Mouse (Mus musculus): ENCODE measurements at regions not wholly inside any gene's neighbourhood (a gene's known extent, or its start where the extent isn't known, plus 50 kb on each side); places are given as distances from the start of the nearest gene placed in this dataset.

DNA sequence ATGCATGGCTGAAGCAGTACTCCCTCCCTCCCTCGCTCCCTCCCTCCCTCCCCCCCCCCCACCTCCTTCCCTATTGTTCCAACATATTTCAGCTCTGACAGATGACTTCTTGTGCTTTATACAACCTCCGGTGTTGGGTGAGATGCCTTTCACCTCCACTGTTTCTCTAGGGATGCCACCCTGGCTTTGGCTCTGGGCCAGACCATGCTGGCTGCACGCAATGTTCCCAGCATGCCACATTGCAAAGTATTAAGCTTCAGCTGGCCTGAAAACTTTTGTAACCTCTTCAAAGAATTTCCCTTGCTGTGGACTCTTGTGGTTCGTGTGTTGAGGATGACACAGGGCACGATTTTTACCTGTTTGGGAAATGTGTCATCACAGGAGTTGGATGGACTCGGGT is 107.1 kb upstream of the Cd180 start:
- no peak for ATAC-seq (ENCODE audit: low FRiP score, low TSS enrichment)
- Histone ChIP-seq H3K27me3 (ENCODE audit: insufficient read depth, low read length) (0 out of 2 replicates have a peak, but pooled peaks cover 3% of the 10 kb centered on the region), H3K27ac (ENCODE audit: low read length) (no peak overlapping the region), H3K4me2 (replicated peaks; ENCODE audit: low read depth, low read length) (no peak overlapping the region), H3K4me3 (ENCODE audit: low read length) (no peak overlapping the region), H3K36me3 (ENCODE audit: insufficient read depth, low read length) (no peaks in the 10 kb centered on the region), H3K4me1 (ENCODE audit: insufficient read depth, low read length) (peaks cover 13% of the 10 kb centered on the region; the same call in 1 of the 2 replicates), H3K9me3 (ENCODE audit: low read length) (no peaks in the 10 kb centered on the region), H3K9ac (replicated peaks; ENCODE audit: low read length) (no peak overlapping the region)
- 63% methylated on average over 6 of the region's 6 CpGs for WGBS

DNA sequence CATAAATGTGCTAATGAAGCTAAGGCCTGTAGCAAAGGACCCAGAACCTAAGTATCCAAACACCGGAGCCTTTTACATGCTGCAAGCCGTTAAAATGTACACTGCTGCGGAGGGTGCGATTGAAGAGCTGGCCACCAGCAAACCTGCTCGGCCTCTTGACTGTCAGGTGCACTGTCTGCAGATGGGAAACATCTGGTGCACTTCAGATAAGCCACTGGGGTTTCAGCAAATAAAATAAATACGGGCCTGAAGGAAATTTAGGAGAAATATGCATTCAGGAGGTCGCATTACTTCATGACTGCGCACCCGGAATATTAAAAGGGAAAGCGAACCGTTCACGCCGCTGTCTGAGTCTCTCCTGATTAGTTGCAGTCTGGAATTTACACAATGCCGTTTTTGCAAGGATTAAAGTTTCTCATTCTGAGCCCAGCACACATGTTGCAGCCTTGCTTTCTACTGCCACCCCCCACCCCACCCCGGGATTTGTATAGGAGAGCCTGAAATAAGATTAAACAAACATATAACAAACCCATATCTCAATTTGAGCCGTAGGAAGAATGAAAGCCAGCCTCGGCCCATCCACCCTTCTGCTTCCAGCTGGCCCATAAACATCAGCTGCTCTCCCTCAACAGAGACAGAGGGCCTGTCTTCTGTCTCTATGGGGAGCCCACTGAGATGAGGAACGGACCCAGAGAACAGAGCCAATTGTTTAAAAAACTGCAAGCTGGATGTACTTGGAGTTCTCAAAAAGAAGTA is 103.5 kb upstream of the Cd180 start:
- Histone ChIP-seq H3K4me3 (ENCODE audit: low read length) (peak overlapping the region; percentile 7), H3K9me3 (ENCODE audit: low read length) (no peaks in the 10 kb centered on the region), H3K27me3 (ENCODE audit: insufficient read depth, low read length) (0 out of 2 replicates have a peak, but pooled peaks cover 3% of the 10 kb centered on the region), H3K9ac (replicated peaks; ENCODE audit: low read length) (no peak overlapping the region), H3K4me1 (ENCODE audit: insufficient read depth, low read length) (peaks cover 16% of the 10 kb centered on the region), H3K36me3 (ENCODE audit: insufficient read depth, low read length) (no peaks in the 10 kb centered on the region), H3K27ac (ENCODE audit: low read length) (peak overlapping the region; percentile 69), H3K4me2 (replicated peaks; ENCODE audit: low read depth, low read length) (peak overlapping the region; percentile 29)
- 23% methylated on average over 18 of the region's 18 CpGs for WGBS
- ATAC-seq (ENCODE audit: low FRiP score, low TSS enrichment), result peak; percentile 89

DNA sequence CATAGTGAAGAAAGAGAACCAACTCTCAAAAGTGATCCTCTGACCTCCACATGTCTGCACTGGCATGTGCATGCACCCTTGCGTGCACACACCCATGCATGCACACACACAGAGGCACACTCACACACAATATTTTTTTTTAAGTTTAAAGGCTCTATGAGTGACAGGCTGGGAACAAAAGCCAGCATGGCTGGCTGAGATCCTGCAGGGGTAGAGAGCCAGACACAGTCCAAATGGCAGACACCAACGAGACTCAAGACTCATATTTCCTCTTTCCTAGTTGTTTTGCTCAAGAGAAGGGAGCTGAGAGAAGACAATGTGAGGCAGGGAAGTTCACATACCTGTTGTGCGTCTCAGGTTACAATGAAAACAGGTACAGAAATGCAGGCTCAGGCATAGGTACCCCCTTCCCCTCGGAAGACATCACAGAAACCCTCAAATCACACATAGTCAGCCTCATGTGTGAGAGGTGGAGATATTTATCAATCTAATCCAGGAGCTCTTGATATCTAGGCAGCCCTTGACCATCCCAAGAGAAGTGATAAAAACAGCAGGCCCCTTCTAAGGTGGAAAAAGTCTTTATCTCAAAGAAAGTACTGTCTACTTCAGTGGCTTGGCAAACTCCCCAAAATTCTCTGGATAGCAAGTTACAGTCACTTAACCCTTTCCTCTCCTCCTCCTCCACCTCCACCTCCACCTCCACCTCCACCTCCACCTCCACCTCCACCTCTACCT is 101.4 kb upstream of the Cd180 start:
- 0 out of 2 replicates have a peak, but pooled peaks cover 3% of the 10 kb centered on the region for H3K27me3 ChIP-seq (ENCODE audit: insufficient read depth, low read length)
- no peak overlapping the region for H3K4me3 ChIP-seq (ENCODE audit: low read length)
- no peak for ATAC-seq (ENCODE audit: low FRiP score, low TSS enrichment)
- no peak overlapping the region for H3K27ac ChIP-seq (ENCODE audit: low read length)
- no peaks in the 10 kb centered on the region for H3K36me3 ChIP-seq (ENCODE audit: insufficient read depth, low read length)
- H3K4me2 ChIP-seq (replicated peaks; ENCODE audit: low read depth, low read length), result no peak overlapping the region
- WGBS, result 54% methylated on average over 4 of the region's 4 CpGs
- H3K9ac ChIP-seq (replicated peaks; ENCODE audit: low read length), result no peak overlapping the region
- H3K9me3 ChIP-seq (ENCODE audit: low read length), result no peaks in the 10 kb centered on the region
- peaks cover 16% of the 10 kb centered on the region for H3K4me1 ChIP-seq (ENCODE audit: insufficient read depth, low read length)

DNA sequence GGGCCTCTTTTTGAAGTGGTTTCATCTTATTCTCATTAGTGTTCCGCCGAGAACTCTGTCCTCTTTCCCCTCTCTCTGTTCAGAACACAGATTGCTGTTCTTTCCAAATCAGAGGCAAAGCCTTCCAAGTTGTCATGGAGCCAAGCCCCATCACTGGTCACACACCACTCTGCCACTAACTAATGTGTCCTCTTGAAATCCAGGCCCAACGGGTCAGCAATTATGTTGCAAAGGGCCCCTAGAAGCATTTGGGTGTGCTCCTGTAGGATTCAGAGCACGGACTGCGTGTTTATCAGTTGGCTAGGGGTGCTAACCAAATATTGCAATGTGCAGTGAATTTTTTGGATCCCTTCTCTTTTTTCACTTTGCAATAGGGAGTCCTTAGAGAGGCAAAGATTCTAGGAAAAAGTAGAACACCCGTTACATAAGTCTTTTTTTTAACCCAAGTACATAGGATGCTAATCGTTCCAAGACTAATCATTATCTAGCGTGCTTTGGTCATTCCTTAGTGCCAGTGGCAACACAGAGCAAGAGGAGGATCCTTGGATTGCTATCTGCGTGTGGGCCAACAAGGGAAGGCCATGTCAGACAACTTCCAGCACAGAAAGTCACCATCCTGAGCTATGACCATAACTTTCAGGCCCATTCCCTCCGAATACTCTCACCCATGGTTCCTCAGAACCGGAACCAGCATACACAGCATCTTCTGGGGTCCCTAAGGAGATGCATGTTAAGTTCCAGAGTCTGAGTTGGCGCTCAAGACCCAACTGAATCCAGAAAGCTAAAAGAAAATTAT is 99.8 kb upstream of the Cd180 start:
- no peaks in the 10 kb centered on the region for H3K9me3 ChIP-seq (ENCODE audit: low read length)
- no peaks in the 10 kb centered on the region for H3K36me3 ChIP-seq (ENCODE audit: insufficient read depth, low read length)
- WGBS, result 90% methylated on average over 12 of the region's 12 CpGs
- H3K27me3 ChIP-seq (ENCODE audit: insufficient read depth, low read length), result no peaks in the 10 kb centered on the region
- H3K4me2 ChIP-seq (replicated peaks; ENCODE audit: low read depth, low read length), result no peak overlapping the region
- H3K9ac ChIP-seq (replicated peaks; ENCODE audit: low read length), result no peak overlapping the region
- no peak overlapping the region for H3K27ac ChIP-seq (ENCODE audit: low read length)
- no peak overlapping the region for H3K4me3 ChIP-seq (ENCODE audit: low read length)
- peaks cover 16% of the 10 kb centered on the region for H3K4me1 ChIP-seq (ENCODE audit: insufficient read depth, low read length)
- ATAC-seq (ENCODE audit: low FRiP score, low TSS enrichment), result no peak

DNA sequence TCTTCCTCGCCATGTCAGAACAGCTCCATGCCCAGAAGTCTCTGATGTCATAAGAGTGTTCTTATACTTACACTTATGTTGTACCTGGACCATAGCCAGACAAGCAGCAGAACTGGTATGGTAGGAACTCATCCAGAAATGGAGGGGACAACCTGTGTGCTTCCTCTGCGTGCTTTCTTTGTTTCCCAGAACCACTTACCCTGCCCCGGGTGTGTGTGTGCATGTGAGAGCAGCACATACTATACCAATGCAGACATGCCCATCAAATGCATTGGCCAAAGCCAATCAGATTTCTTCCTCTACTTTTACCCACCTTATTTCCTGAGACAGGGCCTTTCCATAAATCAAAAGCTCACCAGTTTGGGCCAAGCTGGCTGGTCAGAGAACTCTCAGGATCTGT is 99.2 kb upstream of the Cd180 start:
- Histone ChIP-seq H3K4me2 (replicated peaks; ENCODE audit: low read depth, low read length) (no peak overlapping the region), H3K27ac (ENCODE audit: low read length) (no peak overlapping the region), H3K9me3 (ENCODE audit: low read length) (no peaks in the 10 kb centered on the region), H3K4me3 (ENCODE audit: low read length) (no peak overlapping the region), H3K36me3 (ENCODE audit: insufficient read depth, low read length) (no peaks in the 10 kb centered on the region), H3K4me1 (ENCODE audit: insufficient read depth, low read length) (peaks cover 16% of the 10 kb centered on the region), H3K27me3 (ENCODE audit: insufficient read depth, low read length) (no peaks in the 10 kb centered on the region), H3K9ac (replicated peaks; ENCODE audit: low read length) (no peak overlapping the region)
- ATAC-seq (ENCODE audit: low FRiP score, low TSS enrichment), result no peak
- WGBS, result 95% methylated on average over 3 of the region's 3 CpGs

DNA sequence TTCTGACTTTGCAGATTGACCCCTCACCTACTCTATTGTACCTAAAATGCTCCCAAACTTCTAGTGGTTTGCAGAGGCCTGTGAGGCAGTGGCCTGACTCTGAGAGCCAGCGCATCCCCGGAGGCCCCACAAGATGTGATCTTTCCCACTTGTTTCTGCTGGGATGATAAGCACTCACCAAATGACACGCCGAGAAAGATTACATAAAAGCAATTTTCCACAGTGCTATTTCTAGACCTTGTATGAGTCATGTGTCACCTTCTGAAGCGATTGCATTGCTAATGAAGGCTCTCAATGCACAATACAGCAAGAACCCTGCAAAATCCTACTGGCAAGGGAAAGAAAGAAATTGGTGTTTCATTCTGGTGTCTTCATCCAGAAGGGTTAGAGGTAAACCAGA is 97.8 kb upstream of the Cd180 start:
- H3K27me3 ChIP-seq (ENCODE audit: insufficient read depth, low read length), result no peaks in the 10 kb centered on the region
- ATAC-seq (ENCODE audit: low FRiP score, low TSS enrichment), result no peak
- H3K36me3 ChIP-seq (ENCODE audit: insufficient read depth, low read length), result no peaks in the 10 kb centered on the region
- no peak overlapping the region for H3K9ac ChIP-seq (replicated peaks; ENCODE audit: low read length)
- 87% methylated on average over 5 of the region's 5 CpGs for WGBS
- no peak overlapping the region for H3K27ac ChIP-seq (ENCODE audit: low read length)
- H3K4me3 ChIP-seq (ENCODE audit: low read length), result no peak overlapping the region
- H3K4me1 ChIP-seq (ENCODE audit: insufficient read depth, low read length), result peaks cover 8% of the 10 kb centered on the region
- no peaks in the 10 kb centered on the region for H3K9me3 ChIP-seq (ENCODE audit: low read length)
- H3K4me2 ChIP-seq (replicated peaks; ENCODE audit: low read depth, low read length), result no peak overlapping the region

DNA sequence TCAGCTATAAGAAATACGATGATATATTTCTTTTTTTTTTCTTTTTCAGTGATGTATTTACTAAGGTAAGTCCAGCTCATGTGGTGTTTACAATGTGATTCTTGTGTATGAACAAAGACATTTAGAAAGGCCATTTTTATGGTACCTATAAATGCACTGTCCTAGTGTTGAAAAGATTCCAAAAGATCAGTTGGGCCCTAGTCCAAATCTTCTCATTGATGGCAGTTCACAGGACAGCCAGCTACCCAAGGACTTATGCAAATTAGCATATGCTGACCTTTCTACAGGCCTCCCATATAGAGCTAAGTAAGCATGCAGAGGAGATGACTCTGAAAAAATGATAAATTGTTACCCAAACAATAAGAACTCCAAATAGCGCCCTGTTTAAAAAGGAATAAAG is 97.3 kb upstream of the Cd180 start:
- H3K4me3 ChIP-seq (ENCODE audit: low read length), result no peak overlapping the region
- H3K4me1 ChIP-seq (ENCODE audit: insufficient read depth, low read length), result peaks cover 8% of the 10 kb centered on the region
- H3K4me2 ChIP-seq (replicated peaks; ENCODE audit: low read depth, low read length), result no peak overlapping the region
- no peaks in the 10 kb centered on the region for H3K36me3 ChIP-seq (ENCODE audit: insufficient read depth, low read length)
- no peaks in the 10 kb centered on the region for H3K9me3 ChIP-seq (ENCODE audit: low read length)
- 78% methylated on average over 2 of the region's 2 CpGs for WGBS
- H3K27ac ChIP-seq (ENCODE audit: low read length), result no peak overlapping the region
- no peak overlapping the region for H3K9ac ChIP-seq (replicated peaks; ENCODE audit: low read length)
- H3K27me3 ChIP-seq (ENCODE audit: insufficient read depth, low read length), result no peaks in the 10 kb centered on the region
- no peak for ATAC-seq (ENCODE audit: low FRiP score, low TSS enrichment)

DNA sequence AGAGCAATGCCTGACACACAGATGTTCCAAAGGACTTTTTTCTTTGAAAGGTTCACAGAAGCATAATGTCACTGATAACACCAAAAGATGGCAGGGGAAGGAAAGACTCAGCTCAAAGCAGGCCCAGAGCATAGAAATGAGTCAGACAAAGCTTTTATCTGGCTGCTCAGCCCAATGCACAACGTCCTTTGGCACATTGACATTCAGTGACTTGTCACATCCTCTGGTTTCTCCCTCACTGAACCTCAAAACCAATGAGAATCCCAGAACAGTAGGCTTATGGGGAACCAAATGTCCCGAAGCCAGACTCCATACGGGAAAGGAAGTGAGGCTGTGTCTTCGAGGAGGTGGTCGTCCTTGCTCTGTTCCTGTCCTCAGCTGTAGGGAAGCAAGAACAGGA is 95.2 kb upstream of the Cd180 start:
- no peak for ATAC-seq (ENCODE audit: low FRiP score, low TSS enrichment)
- WGBS, result 79% methylated on average over 5 of the region's 5 CpGs
- no peak overlapping the region for H3K27ac ChIP-seq (ENCODE audit: low read length)
- no peaks in the 10 kb centered on the region for H3K36me3 ChIP-seq (ENCODE audit: insufficient read depth, low read length)
- no peaks in the 10 kb centered on the region for H3K27me3 ChIP-seq (ENCODE audit: insufficient read depth, low read length)
- H3K9me3 ChIP-seq (ENCODE audit: low read length), result no peaks in the 10 kb centered on the region
- no peak overlapping the region for H3K9ac ChIP-seq (replicated peaks; ENCODE audit: low read length)
- H3K4me3 ChIP-seq (ENCODE audit: low read length), result no peak overlapping the region
- no peaks in the 10 kb centered on the region for H3K4me1 ChIP-seq (ENCODE audit: insufficient read depth, low read length)
- no peak overlapping the region for H3K4me2 ChIP-seq (replicated peaks; ENCODE audit: low read depth, low read length)

DNA sequence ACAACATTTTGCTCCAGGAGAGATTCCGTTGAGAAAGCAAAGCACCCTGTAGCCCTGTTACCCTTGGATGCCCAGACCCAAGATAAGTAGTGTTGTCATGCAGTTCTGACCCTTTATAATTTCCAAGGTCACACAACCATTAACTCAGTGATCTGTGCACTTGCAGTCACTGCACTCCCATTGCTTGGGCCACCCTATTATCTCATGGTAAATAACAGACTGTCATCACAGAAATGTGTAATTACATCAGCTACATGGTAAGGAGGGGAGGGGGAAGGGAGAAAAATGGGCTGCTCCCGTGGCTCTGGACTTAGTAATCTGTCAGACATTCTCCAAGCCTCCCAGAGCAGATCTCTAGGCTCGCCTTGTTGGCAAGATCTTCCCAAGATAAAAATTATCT is 93.8 kb upstream of the Cd180 start:
- ATAC-seq (ENCODE audit: low FRiP score, low TSS enrichment), result no peak
- WGBS, result 55% methylated on average over 3 of the region's 3 CpGs

More for the DNA sequence above, 93.8 kb upstream of the Cd180 start:
- Histone ChIP-seq H3K4me1 (ENCODE audit: insufficient read depth, low read length) (no peaks in the 10 kb centered on the region), H3K36me3 (ENCODE audit: insufficient read depth, low read length) (no peaks in the 10 kb centered on the region), H3K4me2 (replicated peaks; ENCODE audit: low read depth, low read length) (no peak overlapping the region), H3K9me3 (ENCODE audit: low read length) (no peaks in the 10 kb centered on the region), H3K4me3 (ENCODE audit: low read length) (no peak overlapping the region), H3K27me3 (ENCODE audit: insufficient read depth, low read length) (no peaks in the 10 kb centered on the region), H3K9ac (replicated peaks; ENCODE audit: low read length) (no peak overlapping the region), H3K27ac (ENCODE audit: low read length) (no peak overlapping the region)
